Mouse (Mus musculus): ENCODE results near the gene Tbc1d9. TPM values are rescaled to one million over a fixed set of nuclear protein-coding genes. Genes with fewer than 3 reads are reported as not detected.

Tbc1d9 gene
- total RNA-seq, 2 experiments from 2014 or later: 4.5 to 5.2 TPM

DNA sequence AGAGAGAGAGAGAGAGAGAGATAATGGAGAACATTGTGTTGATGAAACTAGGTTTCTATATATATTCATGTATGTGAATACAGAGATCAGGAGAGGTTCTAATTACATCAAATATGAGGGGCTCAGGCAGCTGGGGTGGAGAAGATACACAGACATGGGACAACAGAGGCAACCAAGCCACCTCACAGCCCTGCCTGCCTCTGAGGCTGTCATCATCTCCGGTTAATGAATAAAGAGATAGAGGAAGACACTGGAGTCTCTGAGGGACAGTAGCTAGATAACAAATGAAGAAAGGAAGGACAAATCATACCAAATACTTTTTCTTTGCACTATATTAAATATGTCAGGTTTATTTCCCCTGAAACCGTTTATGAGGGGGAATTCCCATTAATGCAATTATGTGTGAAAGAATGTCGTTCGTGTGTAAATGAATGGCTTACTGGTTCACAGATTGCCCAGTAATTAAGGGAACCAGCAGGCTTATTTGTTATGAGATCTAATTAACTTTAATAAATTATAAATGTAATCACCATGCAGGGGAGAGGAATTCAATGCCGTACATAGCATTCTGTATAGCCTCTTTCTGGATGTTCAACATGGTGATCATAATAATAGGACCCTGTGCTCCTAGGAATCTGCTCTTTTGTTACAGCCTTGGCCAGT, 59.7 kb downstream of the Tbc1d9 start:
- intact Hi-C loops (cut with DNase I): no loop called here
- DNase-seq: no peak

DNA sequence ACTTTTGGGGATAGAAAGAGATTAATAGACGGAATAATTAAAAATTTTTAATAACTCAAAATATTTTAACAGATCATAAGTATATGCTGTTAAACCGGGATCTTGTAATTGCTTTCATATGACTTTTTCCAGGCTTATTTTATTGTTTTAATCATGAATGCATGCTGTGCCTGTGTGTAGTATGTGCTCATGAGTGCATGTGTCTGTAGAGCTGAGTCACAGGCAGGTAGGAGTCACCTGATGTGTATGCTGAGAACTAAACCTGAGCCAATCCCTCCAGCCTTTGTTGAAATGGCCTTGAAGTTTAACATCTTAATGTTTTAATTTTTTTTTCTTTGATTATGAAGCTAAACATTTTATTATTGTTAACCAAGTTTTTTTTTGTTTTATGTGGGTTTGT, 60.4 kb downstream of the Tbc1d9 start:
- intact Hi-C loops (cut with DNase I): no loop called here
- DNase-seq: no peak

DNA sequence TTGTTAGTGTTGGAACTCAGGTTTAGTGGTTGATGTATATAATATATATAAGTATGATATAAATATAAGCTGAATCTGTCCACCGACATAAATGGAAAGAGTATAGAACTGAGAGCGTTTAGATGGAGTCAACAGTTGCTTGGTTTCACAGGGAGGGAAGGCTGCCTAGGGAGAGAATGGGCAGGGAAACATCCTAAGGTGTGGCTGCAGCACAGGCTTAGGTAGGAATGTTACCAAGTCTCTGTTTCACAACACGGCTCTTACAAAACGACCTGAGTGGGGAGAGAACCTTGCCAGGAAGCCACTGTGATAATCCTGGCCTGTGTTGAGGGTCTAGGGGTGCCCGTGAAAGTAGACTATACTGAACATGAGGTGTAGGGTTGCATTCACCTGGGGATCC, 62.2 kb downstream of the Tbc1d9 start:
- intact Hi-C loops (cut with DNase I): no loop called here
- no peak for DNase-seq

DNA sequence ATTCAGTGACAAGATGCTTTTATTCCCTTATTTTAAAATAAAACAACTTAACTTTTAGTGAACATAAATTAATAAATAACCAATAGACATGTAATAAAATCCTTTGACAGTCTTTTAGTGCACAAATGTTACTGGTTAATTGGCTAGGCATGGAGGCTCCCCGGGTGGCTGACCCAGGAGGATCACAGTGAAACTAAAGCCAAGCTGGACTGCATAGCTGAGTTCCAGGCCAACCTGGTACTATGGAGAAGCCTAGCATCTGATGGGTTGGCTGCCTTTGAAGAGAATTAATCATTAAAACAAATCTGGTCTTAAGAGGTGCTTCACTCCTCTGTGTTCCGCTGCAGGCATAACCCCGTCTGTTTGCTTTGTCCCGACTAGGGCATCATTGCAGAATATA, 67.9 kb downstream of the Tbc1d9 start:
- intact Hi-C loops (cut with DNase I): no loop called here
- DNase-seq: no peak

DNA sequence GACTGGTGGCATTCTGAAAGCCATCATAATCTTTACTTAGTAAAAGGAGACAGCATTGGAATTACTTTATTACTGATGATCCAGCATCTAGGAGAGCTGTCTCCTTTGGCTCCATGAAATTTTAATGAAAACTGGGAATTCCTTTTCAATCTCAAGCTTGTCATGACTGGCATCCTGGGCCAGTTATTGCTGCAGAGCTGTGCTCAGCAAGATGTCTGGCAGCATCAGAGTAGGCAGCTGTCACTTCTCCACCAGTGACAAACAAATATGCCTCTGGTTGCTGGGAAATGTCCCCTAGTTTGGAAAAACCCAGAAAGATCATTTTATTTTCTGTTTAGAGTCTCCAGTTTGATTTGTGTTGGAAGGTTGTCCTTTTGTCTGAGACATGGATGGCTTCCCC, 74.2 kb downstream of the Tbc1d9 start:
- no peak for DNase-seq
- intact Hi-C loops (cut with DNase I): no loop called here

DNA sequence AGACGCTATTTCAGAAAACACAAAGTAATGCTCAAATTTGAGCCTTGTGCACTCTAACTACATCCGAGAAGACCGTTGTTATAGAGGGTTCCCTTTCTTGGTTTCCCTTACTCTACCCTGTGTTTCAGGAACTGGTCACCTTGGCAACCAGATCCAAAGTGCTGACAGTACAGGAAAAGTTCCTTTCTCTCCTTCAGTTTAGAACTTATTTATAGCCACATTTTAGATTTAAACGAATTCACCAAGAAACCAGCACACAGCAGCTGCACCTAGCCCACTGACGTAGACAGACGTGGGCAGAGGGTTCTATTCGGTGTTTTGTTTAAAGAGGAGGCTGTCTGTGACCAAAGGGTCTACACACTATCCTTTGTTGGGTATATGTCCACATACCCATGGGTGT, 79.0 kb downstream of the Tbc1d9 start:
- intact Hi-C loops (cut with DNase I): no loop called here
- no peak for DNase-seq

DNA sequence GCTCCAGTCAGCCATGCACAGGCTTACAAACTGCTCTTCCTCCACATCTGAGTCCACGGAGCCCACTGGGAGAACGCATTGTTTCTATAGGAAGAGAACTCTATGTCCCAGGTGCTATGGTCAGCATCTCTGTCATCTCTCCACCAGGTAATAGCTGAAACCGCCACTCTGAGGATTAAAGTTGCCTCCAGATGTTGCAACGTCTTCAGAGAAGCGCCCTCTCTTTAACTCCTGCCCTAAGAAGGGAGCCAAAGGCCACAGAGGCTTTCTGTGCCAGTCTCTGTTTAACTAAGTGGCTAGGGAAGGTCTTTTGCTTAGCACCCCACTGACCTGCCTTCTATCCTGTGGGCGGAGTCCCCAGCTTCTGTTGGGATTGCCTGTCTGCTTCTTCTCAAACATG, 85.7 kb downstream of the Tbc1d9 start:
- intact Hi-C loops (cut with DNase I): no loop called here
- no peak for DNase-seq

DNA sequence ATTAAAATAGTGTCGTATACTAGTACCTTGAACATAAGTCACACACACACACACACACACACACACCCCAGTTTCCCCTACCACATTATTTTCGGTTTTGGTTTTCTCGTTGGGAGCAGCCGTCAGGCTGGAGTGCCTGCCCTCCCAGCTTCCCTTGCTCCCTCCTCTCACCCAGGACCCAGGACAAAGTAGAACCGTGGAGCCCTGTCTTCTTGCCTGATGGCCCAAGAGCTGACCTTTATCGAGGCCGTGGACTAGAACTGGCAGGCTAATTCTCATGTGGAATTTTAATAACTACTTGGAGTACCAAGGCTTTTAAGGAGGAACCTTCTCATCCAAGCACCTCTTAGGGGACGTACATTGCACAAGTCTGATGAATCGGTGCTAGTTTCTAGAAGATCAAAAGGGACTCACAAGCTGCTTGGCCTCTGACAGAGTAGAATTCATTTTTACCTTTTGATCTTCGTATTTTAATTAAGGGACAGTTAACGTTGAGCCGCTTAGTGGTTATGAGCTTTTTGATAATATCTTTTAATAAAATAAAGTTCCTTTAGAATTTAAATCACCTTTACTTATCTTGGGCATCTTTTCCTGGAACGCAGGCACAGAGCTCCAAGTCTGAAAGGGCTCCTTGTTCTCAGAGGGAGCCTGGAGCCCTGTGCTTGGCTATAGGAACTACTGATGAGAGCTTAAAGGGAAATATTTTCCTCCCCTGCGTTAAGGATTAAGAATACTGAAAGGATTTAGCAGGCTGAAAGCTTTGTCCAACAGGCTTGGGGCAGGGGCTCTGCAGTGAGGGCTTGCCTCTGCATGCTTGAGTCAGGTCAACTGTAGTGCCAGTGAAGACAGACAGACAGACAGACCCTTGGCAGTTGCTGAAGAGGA, 86.5 kb downstream of the Tbc1d9 start:
- intact Hi-C loops (cut with DNase I): no loop called here
- no peak for DNase-seq

DNA sequence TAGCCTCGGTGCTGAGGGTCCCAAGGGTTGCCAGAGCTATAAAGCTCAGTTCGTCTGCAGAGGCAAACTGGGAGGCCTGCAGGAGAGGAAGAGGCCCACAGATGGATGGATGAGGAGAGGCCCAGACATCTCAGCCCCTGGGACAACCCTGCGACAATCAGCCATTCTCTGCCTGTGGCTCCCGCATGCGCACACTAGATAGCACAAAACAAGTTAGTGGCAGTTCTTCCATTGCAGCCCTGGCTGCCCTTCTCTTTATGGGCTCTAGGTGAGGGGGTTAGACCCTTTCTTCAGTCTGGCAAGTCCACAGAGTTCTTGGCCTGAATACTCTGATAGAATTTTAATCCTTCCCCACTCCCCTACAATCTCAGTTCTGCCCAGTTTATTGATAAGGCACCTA, 87.6 kb downstream of the Tbc1d9 start:
- DNase-seq: no peak
- intact Hi-C loops (cut with DNase I): no loop called here

DNA sequence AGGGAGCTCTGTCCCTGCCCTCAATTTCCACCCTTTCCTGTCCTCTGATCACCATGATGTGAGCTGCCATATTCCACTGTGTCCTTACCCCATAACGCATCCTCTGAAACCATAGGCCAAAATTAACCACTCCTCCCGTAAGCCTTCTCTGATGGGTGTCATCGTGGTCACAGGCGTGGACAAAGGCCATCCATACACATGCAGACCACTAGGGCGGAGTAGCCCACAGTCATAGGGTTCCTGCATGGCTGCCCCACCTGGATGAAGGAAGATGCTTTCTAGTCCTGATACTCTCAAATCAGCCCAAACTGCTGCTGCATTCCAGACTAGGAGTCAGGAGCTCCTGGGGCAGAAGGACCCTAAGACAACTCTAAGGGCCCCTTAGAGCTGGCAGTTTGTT, 92.5 kb downstream of the Tbc1d9 start:
- intact Hi-C loops (cut with DNase I): no loop called here
- DNase-seq: no peak

DNA sequence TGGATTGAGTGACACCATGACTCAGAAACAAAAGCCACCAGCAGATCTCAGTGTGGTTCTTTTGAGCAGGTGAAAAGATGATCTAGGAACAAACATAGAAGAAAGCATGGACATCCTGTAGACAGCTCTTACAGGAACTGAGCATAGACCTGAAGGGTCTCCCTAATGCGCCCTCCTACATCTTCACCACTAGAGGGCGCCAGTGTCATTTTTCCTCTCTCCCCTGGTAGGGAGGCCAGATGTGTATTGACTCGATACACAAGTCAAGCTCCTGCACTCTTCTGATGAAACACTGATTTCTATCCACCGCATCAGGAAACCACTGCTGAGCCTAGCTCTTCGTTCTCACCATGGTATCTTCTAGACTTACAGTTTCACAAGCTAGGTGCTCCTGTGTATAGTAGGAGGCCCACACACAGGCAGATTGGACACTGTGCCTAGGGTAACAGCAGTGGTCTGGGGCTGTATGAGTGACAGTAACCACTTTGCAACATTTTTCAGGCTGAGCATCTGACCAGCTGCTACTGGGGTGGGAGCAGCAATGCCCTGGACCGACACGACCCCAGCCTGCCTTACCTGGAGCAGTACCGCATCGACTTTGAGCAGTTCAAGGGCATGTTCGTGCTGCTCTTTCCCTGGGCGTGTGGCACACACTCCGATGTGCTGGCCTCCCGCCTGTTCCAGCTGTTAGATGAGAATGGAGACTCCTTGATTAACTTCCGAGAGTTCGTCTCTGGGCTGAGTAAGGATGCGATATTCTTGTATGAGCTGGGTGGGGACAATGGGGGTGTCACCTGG, 95.5 kb downstream of the Tbc1d9 start:
- intact Hi-C loops (cut with DNase I): loop anchor here (2.0 to 10.0 kb wide), 4 partner anchors 82 to 192 kb away; no protein-coding TSS in a partner anchor
- DNase-seq: peak; percentile 61 to 78

DNA sequence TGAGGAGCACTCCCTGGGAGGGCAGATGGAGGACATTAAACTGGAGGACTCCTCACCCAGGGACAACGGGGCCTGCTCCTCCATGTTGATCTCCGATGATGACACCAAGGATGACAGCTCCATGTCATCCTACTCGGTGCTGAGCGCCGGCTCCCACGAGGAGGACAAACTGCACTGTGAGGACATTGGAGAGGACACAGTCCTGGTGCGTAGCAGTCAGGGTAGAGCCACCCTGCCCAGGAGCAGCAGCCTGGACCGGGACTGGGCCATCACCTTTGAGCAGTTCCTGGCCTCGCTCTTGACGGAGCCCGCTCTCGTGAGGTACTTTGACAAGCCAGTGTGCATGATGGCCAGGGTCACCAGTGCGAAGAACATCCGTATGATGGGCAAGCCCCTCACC, 106.0 kb downstream of the Tbc1d9 start:
- intact Hi-C loops (cut with DNase I): no loop called here
- no peak for DNase-seq

DNA sequence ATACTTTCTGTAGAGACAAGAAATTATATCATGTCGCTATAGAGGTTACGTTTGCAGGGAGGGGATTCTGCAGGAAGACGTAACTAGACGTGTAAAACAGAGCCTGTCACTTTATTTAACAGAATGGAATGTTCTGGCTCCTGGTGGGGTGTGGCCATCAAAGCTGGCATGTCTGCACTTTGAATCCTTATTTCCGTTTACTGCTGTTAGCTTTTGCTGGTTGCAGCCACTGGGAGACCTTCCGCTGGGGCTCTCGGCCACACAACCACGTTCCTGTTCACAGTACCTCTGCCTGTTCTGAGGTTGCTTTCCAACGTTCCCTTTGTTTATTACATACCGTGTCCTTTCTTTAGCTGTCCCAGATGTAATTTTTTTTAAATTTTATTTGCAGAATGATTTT, 107.3 kb downstream of the Tbc1d9 start:
- peak in 1 of 2 experiments; percentile 18 for DNase-seq
- intact Hi-C loops (cut with DNase I): no loop called here

DNA sequence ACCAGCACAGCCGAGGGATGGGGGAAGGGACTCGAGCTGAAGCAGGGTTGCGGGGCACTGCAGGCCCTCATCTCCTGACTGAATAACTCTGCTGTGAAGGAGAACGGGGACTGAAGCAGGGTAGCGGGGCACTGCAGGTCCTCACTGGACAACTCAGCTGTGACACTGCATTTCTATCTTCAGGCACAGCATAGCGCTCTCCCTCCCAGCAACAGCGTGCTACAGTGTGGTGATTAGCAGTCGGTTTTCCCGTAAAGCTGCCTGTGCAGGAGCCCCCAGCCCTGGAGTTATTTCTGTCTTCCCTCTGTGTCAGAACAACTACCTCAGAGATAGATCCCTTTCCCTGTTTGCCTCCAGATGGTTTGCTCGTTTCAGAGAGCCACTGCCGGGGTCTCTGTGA, 109.3 kb downstream of the Tbc1d9 start:
- no peak for DNase-seq
- intact Hi-C loops (cut with DNase I): no loop called here

DNA sequence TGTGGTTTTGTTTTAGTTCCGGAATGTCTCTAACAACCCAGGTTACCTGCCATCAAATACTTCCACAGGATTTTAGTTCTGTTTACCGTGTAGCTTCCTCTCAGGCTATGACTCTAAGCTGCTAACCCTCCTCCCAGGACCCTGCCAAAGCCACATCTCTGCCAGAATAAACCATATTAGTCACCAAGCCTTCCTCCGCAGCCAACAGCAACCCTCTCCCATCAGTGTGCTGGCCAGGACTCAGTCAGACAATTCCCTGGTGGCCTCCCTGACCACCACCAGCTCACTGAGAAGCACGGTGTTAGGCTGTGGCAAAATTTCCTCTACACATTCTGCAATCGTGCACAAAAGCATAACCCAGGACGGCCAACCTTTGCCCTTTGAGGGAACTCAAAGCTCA, 113.3 kb downstream of the Tbc1d9 start:
- intact Hi-C loops (cut with DNase I): no loop called here
- peak; percentile 27 to 45 for DNase-seq

DNA sequence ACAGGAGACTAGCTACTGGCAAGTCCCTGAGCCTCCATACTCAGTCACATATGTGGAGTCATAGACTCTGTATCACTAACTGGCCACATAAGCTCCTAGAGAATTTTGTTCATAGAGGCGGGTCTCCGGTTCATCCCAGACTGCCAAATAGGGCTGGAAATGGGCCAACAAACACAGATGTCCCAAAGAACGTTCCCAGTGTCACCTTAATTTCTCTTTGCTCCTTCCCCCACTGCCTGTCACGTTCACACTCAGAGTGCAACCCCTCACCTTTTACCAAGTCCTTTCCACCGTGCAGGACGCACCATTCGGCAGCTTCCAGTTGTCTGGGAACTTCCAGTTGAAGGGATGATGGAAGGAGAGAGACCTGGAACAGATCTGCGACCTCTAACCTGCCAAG, 120.2 kb downstream of the Tbc1d9 start:
- DNase-seq: no peak
- intact Hi-C loops (cut with DNase I): no loop called here

DNA sequence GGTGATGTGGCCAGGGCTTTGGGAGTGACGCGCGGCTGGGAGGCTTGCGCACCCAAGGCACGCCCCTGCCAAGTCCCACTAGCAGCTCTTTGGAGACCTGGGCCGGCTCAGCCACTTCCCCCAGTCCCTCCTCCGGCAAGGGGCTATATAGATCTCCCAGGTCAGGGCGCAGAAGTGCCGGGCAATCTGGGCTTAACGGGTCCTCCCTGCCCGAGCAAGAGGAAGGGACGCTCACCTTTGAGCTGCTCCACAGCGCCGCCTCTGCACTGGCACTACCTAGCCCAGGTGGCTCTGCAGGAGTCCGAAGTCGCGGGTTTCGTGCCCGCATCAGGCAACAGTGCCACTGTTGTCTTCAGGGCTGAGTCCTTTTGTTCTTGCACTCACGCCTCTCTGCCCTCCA, 125.0 kb downstream of the Tbc1d9 start, which contains the start of gene Ucp1:
TSS of gene Ucp1 (plus strand) at position 177 of the 400 bp plus-strand sequence.
- intact Hi-C loops (cut with DNase I): no loop called here

DNA sequence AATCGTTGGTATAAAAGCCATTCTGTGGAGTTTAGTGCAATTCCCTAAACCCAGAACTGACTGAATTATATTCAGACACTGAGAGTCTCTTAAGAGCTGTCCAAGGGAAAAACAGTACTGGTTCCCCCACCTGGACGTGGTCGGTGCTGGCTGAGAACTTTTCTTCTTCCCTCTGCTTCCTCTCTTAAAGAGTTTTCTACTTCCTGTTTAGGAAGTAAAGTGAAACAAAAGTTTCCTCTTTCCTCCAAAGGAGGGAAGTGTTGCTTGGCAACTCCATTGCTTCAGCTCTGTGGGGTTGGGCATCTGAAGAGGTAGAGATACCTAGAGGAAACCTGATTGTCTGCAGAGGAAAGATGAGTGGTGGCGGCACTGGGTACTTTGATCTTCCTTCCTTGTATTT, 132.2 kb downstream of the Tbc1d9 start:
- intact Hi-C loops (cut with DNase I): no loop called here
- DNase-seq: no peak

More for the DNA sequence above, 125.0 kb downstream of the Tbc1d9 start, which contains the start of gene Ucp1:
- DNase-seq: no peak

DNA sequence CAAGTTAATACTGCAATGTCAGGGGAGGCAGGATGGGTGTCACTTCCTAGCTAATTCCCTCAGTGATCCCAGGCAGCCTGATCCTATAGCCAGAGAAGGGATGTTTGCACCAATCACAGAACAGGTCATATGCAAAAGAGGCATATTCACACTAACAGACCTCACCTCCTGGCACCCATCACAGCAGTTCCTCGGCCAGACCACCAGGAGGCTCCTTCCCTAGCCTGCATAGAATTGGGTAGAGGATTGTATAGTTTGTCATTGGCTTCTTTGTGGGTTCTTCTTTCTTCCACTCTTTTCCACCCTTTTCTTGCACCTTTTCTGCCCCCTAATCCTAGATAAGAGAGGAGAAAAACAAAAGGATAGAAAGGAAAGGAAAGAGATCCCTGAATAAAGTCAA, 135.0 kb downstream of the Tbc1d9 start:
- intact Hi-C loops (cut with DNase I): no loop called here
- DNase-seq: peak in 1 of 2 experiments; percentile 17

DNA sequence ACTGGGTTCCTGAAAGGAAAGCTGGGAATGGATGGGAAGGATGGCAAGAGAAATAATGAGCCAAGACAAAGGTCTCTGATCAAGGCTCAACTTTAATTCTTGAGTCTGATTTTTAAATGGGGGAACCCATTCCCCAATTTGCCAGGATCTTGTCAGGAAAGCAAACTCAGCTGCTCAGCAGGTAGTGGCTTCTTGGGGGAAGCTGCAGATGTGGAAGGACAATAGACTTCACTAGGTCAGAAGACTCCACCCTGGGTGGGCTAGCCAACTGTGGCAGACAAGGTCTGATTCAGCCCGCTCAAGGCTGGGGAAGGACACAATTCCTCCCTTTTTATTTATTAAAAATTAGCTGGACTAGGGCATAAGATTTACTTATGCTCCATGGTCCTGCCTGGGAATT, 139.8 kb downstream of the Tbc1d9 start:
- no peak for DNase-seq
- intact Hi-C loops (cut with DNase I): no loop called here

DNA sequence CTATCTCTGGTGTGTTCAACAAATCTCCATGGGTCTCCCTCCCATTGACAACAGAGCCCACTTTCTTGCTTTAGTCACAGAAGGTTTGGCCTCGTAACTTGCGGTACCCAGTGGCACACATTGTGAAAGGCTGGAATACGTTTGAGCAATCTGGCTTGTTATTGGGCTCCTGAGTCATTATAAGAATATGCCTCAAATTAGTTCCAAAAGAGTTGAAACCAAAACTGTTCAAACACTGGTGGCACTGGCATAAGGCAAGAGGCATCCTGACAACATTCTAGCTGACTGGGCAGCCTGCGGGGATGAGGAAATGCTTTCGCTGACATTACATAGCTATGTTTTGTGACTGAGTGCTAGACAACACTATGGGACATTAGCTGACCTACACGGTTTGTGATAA, 144.7 kb downstream of the Tbc1d9 start:
- DNase-seq: no peak
- intact Hi-C loops (cut with DNase I): no loop called here
